Mouse (Mus musculus): Measurements from ENCODE around the gene Ctps.

DNA sequence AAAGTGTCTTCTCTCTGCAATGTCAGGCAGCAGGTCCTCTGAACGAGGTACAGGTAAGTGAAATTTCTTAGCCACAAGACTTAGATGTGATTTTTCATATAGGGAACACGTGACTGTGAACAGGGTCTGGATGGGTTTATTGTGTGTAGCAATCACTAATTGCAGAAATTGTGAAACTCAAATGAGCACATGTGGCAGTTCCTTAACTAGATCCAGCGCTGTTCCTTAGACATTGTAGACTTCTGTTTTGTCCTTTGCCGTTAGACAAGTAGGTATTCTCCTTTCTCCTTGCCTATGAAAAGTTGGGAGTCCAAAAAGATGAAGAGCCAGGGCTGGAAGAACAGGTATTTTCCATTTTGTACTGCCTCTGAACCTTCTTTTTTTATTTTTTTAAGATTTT is 58.9 kb downstream of the Ctps start:
- TF ChIP-seq EP300 (IDR thresholded peaks at IDR 0.05; ENCODE audit: insufficient read depth, low read depth, low read length) (no peak), POLR2A (IDR thresholded peaks at IDR 0.05; ENCODE audit: insufficient read depth, low read length) (no peak)

All from ES-Bruce4 (cell line).